In the genomic region with DNA sequence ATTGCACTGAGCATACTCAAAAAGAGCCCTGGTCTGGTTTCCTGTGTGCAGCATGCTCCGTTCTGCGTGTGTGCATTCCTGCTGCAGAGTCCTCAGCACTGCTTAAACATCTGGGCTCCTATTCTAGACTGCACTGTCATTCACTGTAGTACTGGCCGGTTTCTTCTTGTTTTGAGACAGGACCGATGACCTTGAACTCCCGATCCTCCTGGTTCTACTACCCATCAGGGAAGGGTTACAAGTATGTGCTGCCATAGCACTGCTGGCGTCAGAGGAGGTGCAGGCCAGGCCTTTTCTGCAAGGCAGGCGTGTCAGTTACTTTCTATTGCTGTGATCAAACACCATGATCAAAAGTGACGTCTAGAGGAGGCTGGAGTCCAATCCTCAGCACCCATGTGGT, we compare ENCODE assay signal across 16 mouse cellular contexts. TPM values are rescaled to one million over a fixed set of nuclear protein-coding genes. Genes with fewer than 3 reads are reported as not detected.
DNase-seq lines count a peak whose midpoint lies in the region; ATAC-seq and TF ChIP-seq lines count a peak whose summit lies in the region.
"Had no signal": no experiment of that assay in that cellular context is flagged by ENCODE, and none has a peak within 500 bp of the region (broad histone marks: within the 10 kb centered on the region; RNA-seq: fewer than 3 reads in every experiment).

No protein-coding gene starts in this region.

- no peak for TF ChIP-seq CTCF in gastrocnemius, adult 2 months (IDR thresholded peaks at IDR 0.05)

- H3K9ac ChIP-seq in liver, embryonic 13.5 days = no peak overlapping the region
- H3K9ac ChIP-seq in liver, embryonic 11.5 days (ENCODE audit: low read depth, low read length) = no peak overlapping the region
- no peak overlapping the region for H3K9ac ChIP-seq in intestine, embryonic 14.5 days (ENCODE audit: low read length)
- 0 out of 2 replicates have a peak overlapping the region, but pooled peaks have one; percentile 31 for H3K9ac ChIP-seq in stomach, embryonic 16.5 days (ENCODE audit: low read length)
- H3K9ac ChIP-seq: forebrain, embryonic 15.5 days had no signal

- peak overlapping the region; percentile 94 for H3K27ac ChIP-seq in gastrocnemius, adult 2 months
- H3K27ac ChIP-seq in liver, embryonic 13.5 days = peak overlapping the region; percentile 58; the same call in 1 of the 2 replicates
- H3K27ac ChIP-seq in liver, embryonic 11.5 days (ENCODE audit: low read depth, low read length) = no peak overlapping the region
- H3K27ac ChIP-seq in intestine, embryonic 14.5 days (ENCODE audit: low read depth) = peak overlapping the region; percentile 52; the same call in 1 of the 2 replicates
- peak overlapping the region; percentile 64; the same call in 1 of the 2 replicates for H3K27ac ChIP-seq in stomach, embryonic 16.5 days (ENCODE audit: low read length)
- H3K27ac ChIP-seq: forebrain, embryonic 15.5 days; hindbrain, postnatal 0 days had no signal

- no peaks in the 10 kb centered on the region for H3K27me3 ChIP-seq in liver, embryonic 13.5 days
- no peaks in the 10 kb centered on the region for H3K27me3 ChIP-seq in liver, embryonic 11.5 days (replicated peaks; ENCODE audit: control insufficient read depth, insufficient read depth, low read length)
- no peaks in the 10 kb centered on the region for H3K27me3 ChIP-seq in intestine, embryonic 14.5 days (replicated peaks; ENCODE audit: control insufficient read depth, insufficient read depth, low read length)
- H3K27me3 ChIP-seq in stomach, embryonic 16.5 days (ENCODE audit: control insufficient read depth, insufficient read depth, low read length) = no peaks in the 10 kb centered on the region
- H3K27me3 ChIP-seq: forebrain, embryonic 15.5 days had no signal

- no peak for ATAC-seq in liver, embryonic 13.5 days (ENCODE audit: low read depth)
- ATAC-seq in liver, embryonic 11.5 days (replicated peaks; ENCODE audit: low FRiP score) = no peak
- no peak for ATAC-seq in intestine, embryonic 14.5 days (replicated peaks; ENCODE audit: low FRiP score, low TSS enrichment, low read depth)
- ATAC-seq in stomach, embryonic 16.5 days (ENCODE audit: insufficient read depth, low FRiP score) = no peak
- ATAC-seq: forebrain, embryonic 15.5 days; hindbrain, postnatal 0 days had no signal

- H3K4me2 ChIP-seq in liver, embryonic 13.5 days = no peak overlapping the region
- no peak overlapping the region for H3K4me2 ChIP-seq in liver, embryonic 11.5 days
- H3K4me2 ChIP-seq in intestine, embryonic 14.5 days (ENCODE audit: low read length) = no peak overlapping the region
- H3K4me2 ChIP-seq in stomach, embryonic 16.5 days (ENCODE audit: low read depth, low read length) = no peak overlapping the region
- H3K4me2 ChIP-seq: forebrain, embryonic 15.5 days; heart, embryonic 11.5 days had no signal

- WGBS in liver, embryonic 13.5 days (ENCODE audit: insufficient replicate concordance) = 71% methylated on average over 8 of the region's 8 CpGs
- WGBS in liver, embryonic 11.5 days = 71% methylated on average over 8 of the region's 8 CpGs
- WGBS in intestine, embryonic 14.5 days = 42% methylated on average over 8 of the region's 8 CpGs
- WGBS in stomach, embryonic 16.5 days = 48% methylated on average over 8 of the region's 8 CpGs

- peaks cover 29% of the 10 kb centered on the region for H3K36me3 ChIP-seq in liver, embryonic 13.5 days
- no peaks in the 10 kb centered on the region for H3K36me3 ChIP-seq in liver, embryonic 11.5 days (ENCODE audit: control insufficient read depth, insufficient read depth, low read length)
- H3K36me3 ChIP-seq in intestine, embryonic 14.5 days (ENCODE audit: control insufficient read depth, insufficient read depth, low read length) = peaks cover 9% of the 10 kb centered on the region; the same call in 1 of the 2 replicates
- no peaks in the 10 kb centered on the region for H3K36me3 ChIP-seq in stomach, embryonic 16.5 days (ENCODE audit: control insufficient read depth, insufficient read depth, low read length)
- H3K36me3 ChIP-seq: forebrain, embryonic 15.5 days had no signal

- intact Hi-C loops in gastrocnemius, adult 2 months (cut with DNase I) = no loop called here

- DNase-seq in gastrocnemius, adult 2 months = no peak
- no peak for DNase-seq in gastrocnemius, postnatal 4 days (ENCODE audit: low spot score in 2 of 2)
- no peak for DNase-seq in liver, embryonic 13.5 days
- DNase-seq in liver, embryonic 11.5 days (ENCODE audit: low spot score) = no peak
- no peak for DNase-seq in intestine, embryonic 14.5 days (ENCODE audit: low spot score)
- no peak for DNase-seq in right cerebral cortex, adult 18-20 months
- DNase-seq in spleen, adult 18-20 months = no peak
- DNase-seq: adrenal gland, postnatal 14 days; heart, postnatal 36 days; thymus, postnatal 36 days had no signal

- H3K4me1 ChIP-seq in liver, embryonic 13.5 days (replicated peaks) = peaks cover 52% of the 10 kb centered on the region
- peaks cover 45% of the 10 kb centered on the region for H3K4me1 ChIP-seq in liver, embryonic 11.5 days (replicated peaks; ENCODE audit: control insufficient read depth, insufficient read depth, low read length)
- H3K4me1 ChIP-seq in intestine, embryonic 14.5 days (replicated peaks; ENCODE audit: control insufficient read depth, insufficient read depth, low read length) = peaks cover 44% of the 10 kb centered on the region
- H3K4me1 ChIP-seq in stomach, embryonic 16.5 days (ENCODE audit: control insufficient read depth, insufficient read depth, low read length) = peaks cover 46% of the 10 kb centered on the region

- H3K9me3 ChIP-seq in liver, embryonic 13.5 days (replicated peaks) = no peaks in the 10 kb centered on the region
- H3K9me3 ChIP-seq in liver, embryonic 11.5 days (ENCODE audit: control insufficient read depth, low read length) = no peaks in the 10 kb centered on the region
- H3K9me3 ChIP-seq in intestine, embryonic 14.5 days (ENCODE audit: control insufficient read depth, low read length) = no peaks in the 10 kb centered on the region
- no peaks in the 10 kb centered on the region for H3K9me3 ChIP-seq in stomach, embryonic 16.5 days (replicated peaks; ENCODE audit: control insufficient read depth, low read length)
- H3K9me3 ChIP-seq: forebrain, embryonic 15.5 days; G1E had no signal

- H3K4me3 ChIP-seq in gastrocnemius, adult 2 months = no peak overlapping the region
- H3K4me3 ChIP-seq in liver, embryonic 13.5 days (replicated peaks) = no peak overlapping the region
- H3K4me3 ChIP-seq in liver, embryonic 11.5 days (ENCODE audit: low read depth, low read length) = no peak overlapping the region
- no peak overlapping the region for H3K4me3 ChIP-seq in intestine, embryonic 14.5 days (ENCODE audit: low read depth, low read length)
- no peak overlapping the region for H3K4me3 ChIP-seq in stomach, embryonic 16.5 days (replicated peaks; ENCODE audit: low read length)
- H3K4me3 ChIP-seq: erythroblast, embryonic 14.5 days; forebrain, embryonic 15.5 days had no signal

RNA-seq across cellular contexts. Expression of gene Slc9a1, which starts 11.6 kb away (rescaled TPM):
- 10 to 100 TPM in 1 of 2 experiments, 1 to 10 TPM in 1; 8.1 to 11.7 TPM for total RNA-seq in gastrocnemius, adult 2 months (2021)
- 10 to 100 TPM; 24.1 to 24.4 TPM for total RNA-seq in gastrocnemius, postnatal 4 days (2021)
- 2.7 and 3.1 TPM in 2 replicates for polyA plus RNA-seq in liver, embryonic 13.5 days (2015; fragmentation: Nextera tagmentation; extraction: Ambion mirVana)
- 6.9 and 7.7 TPM in 2 replicates for polyA plus RNA-seq in liver, embryonic 11.5 days (2014; fragmentation: Nextera tagmentation; extraction: Ambion mirVana)
- 11.0 and 11.6 TPM in 2 replicates for polyA plus RNA-seq in intestine, embryonic 14.5 days (2014; fragmentation: Nextera tagmentation; extraction: Ambion mirVana)
- polyA plus RNA-seq in stomach, embryonic 16.5 days (2015; fragmentation: Nextera tagmentation; extraction: Ambion mirVana) = 10.1 and 10.7 TPM in 2 replicates

RNA-seq across cellular contexts. Expression of gene Wdtc1, which starts 27.9 kb away (rescaled TPM):
- total RNA-seq in gastrocnemius, adult 2 months (2021) = 10 to 100 TPM; 86.7 to 93.4 TPM
- total RNA-seq in gastrocnemius, postnatal 4 days (2021) = 10 to 100 TPM; 43.1 to 45.0 TPM
- 5.5 and 7.1 TPM in 2 replicates for polyA plus RNA-seq in liver, embryonic 13.5 days (2015; fragmentation: Nextera tagmentation; extraction: Ambion mirVana)
- polyA plus RNA-seq in liver, embryonic 11.5 days (2014; fragmentation: Nextera tagmentation; extraction: Ambion mirVana) = 14.0 and 14.5 TPM in 2 replicates
- 16.7 and 18.2 TPM in 2 replicates for polyA plus RNA-seq in intestine, embryonic 14.5 days (2014; fragmentation: Nextera tagmentation; extraction: Ambion mirVana)
- 12.9 and 14.8 TPM in 2 replicates for polyA plus RNA-seq in stomach, embryonic 16.5 days (2015; fragmentation: Nextera tagmentation; extraction: Ambion mirVana)
